Mouse (Mus musculus) c-Kit-positive CD71-positive TER-119-positive erythroid progenitor cells, embryonic 14.5 days (primary cell): ENCODE measurements at regions not wholly inside any gene's neighbourhood (a gene's known extent, or its start where the extent isn't known, plus 50 kb on each side); places are given as distances from the start of the nearest gene placed in this dataset.

Source experiments
- DNase-seq: peaks from one replicate; pipeline ENCODE4 v3.0.0-alpha.2; 2013; ENCODE audit warnings: low spot score

- DNase-seq, result no peak
These were observed 69.6 kb upstream of the Slc35b4 start for GRCm38 (mm10) chr6:34246512-34246911.

- no peak for DNase-seq
These were observed 66.1 kb upstream of the Slc35b4 start for GRCm38 (mm10) chr6:34243001-34243400.

GRCm38 (mm10) chr6:34242486-34242885 is 65.6 kb upstream of the Slc35b4 start:
- no peak for DNase-seq

GRCm38 (mm10) chr6:34235132-34235531 is 58.2 kb upstream of the Slc35b4 start:
- no peak for DNase-seq

- DNase-seq, result no peak
These were observed 57.6 kb upstream of the Slc35b4 start for GRCm38 (mm10) chr6:34234443-34235020.

GRCm38 (mm10) chr6:34230768-34231381 is 54.0 kb upstream of the Slc35b4 start:
- DNase-seq, result peak; percentile 7

GRCm38 (mm10) chr6:34227131-34227530 is 50.2 kb upstream of the Slc35b4 start:
- no peak for DNase-seq
